Mouse (Mus musculus) C2C12 (cell line): ENCODE results near the gene Sult4a1.

Source experiments
- CTCF ChIP-seq: IDR thresholded peaks from one replicate; pipeline ENCODE4 v1.5.1; 2011; ENCODE audit not compliant: control insufficient read depth, insufficient read depth, insufficient read length
- MAX ChIP-seq: IDR thresholded peaks from one replicate; pipeline ENCODE4 v1.6.1; 2011; ENCODE audit warnings: mild to moderate bottlenecking, control low read depth
- MYOG ChIP-seq: IDR thresholded peaks from one replicate; pipeline ENCODE4 v1.6.1; 2011; ENCODE audit not compliant: control insufficient read depth, insufficient read length; ENCODE audit errors: extremely low read depth
- USF1 ChIP-seq: IDR thresholded peaks from one replicate; pipeline ENCODE4 v1.6.1; 2011; ENCODE audit warnings: low read depth, mild to moderate bottlenecking, control low read depth, moderate library complexity

DNA sequence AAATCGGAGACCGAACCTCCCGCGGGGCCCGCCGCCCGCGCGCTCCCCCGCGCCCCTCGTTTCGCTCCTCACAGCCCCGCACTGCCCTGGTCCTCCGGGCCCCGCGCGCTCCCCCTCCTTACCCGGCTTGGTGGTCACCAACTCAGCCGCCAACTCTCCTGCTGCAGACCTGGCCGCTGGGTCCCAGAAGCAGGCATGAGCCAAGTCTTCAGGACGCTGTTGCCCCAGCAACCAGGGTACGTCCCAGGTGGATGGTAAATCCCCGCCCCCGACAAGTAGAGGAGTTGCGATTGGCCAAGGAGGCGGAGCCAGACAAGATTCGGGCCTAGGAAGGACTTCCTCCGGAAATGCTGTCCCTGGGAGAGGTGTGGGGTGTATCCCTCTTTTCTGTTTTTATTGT is 40.4 kb downstream of the Sult4a1 start, which contains the start of gene Efcab6:
- TF ChIP-seq USF1 (no peak), MAX (no peak), CTCF (no peak), MYOG (no peak)
